In the genomic region with DNA sequence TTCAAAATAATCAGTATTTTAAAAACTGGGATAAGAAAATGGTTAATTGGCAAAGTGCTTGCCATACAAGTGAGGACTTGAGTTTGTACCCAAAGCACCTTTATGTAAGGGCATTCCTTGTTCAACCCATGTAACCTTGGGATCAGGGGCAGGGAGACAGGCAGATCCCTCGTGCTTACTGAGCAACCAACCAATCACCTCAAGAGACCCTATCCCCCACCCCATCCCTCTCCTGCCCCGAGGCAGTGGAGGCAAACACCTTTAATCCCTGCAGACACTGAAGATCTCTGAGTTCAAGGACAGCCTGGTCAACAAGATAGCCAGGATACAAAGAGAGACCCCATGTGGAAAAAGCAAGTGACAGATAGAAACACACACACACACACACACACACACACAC, we compare ENCODE assay signal across 8 mouse cellular contexts. TPM values are rescaled to one million over a fixed set of nuclear protein-coding genes. Genes with fewer than 3 reads are reported as not detected.
A peak's percentile ranks its signal among the peaks of the same experiment; 100 is the strongest.
DNase-seq lines count a peak whose midpoint lies in the region; ATAC-seq and TF ChIP-seq lines count a peak whose summit lies in the region.

No protein-coding gene starts in this region.

- no peak for DNase-seq in heart, postnatal 10 days
- no peak for DNase-seq in hindbrain, postnatal 0 days (ENCODE audit: low spot score)
- DNase-seq in left cerebral cortex, postnatal 25 days (ENCODE audit: low spot score in 2 of 2): no peak
- DNase-seq in urinary bladder, postnatal 4 days (ENCODE audit: low spot score in 2 of 2): no peak

- H3K36me3 ChIP-seq in heart, embryonic 15.5 days: peaks cover 16% of the 10 kb centered on the region
- H3K36me3 ChIP-seq in hindbrain, postnatal 0 days (ENCODE audit: insufficient read depth, low read length): no peaks in the 10 kb centered on the region
- H3K36me3 ChIP-seq in midbrain, embryonic 13.5 days: peaks cover 18% of the 10 kb centered on the region

- H3K27me3 ChIP-seq in heart, embryonic 15.5 days: no peaks in the 10 kb centered on the region
- H3K27me3 ChIP-seq in hindbrain, postnatal 0 days (ENCODE audit: insufficient read depth, low read length): no peaks in the 10 kb centered on the region
- no peaks in the 10 kb centered on the region for H3K27me3 ChIP-seq in midbrain, embryonic 13.5 days

- no peak overlapping the region for H3K27ac ChIP-seq in heart, embryonic 15.5 days
- H3K27ac ChIP-seq in brown adipose tissue, adult 24 weeks (replicated peaks; ENCODE audit: low read depth, low read length): no peak overlapping the region
- H3K27ac ChIP-seq in hindbrain, postnatal 0 days: no peak overlapping the region
- H3K27ac ChIP-seq in midbrain, embryonic 13.5 days: no peak overlapping the region

- no peak overlapping the region for H3K9ac ChIP-seq in heart, embryonic 15.5 days
- H3K9ac ChIP-seq in hindbrain, postnatal 0 days (replicated peaks; ENCODE audit: low read length): no peak overlapping the region
- no peak overlapping the region for H3K9ac ChIP-seq in midbrain, embryonic 13.5 days (replicated peaks)

- ATAC-seq in heart, embryonic 15.5 days (replicated peaks; ENCODE audit: insufficient number of reproducible peaks, insufficient read depth, low FRiP score, low read depth): no peak
- no peak for ATAC-seq in hindbrain, postnatal 0 days
- no peak for ATAC-seq in midbrain, embryonic 13.5 days
- ATAC-seq in activated CD4-positive, CD25-positive, alpha-beta regulatory T cell, adult 4 months: no peak

- 0 out of 2 replicates have a peak, but pooled peaks cover 5% of the 10 kb centered on the region for H3K9me3 ChIP-seq in heart, embryonic 15.5 days (replicated peaks)
- 0 out of 2 replicates have a peak, but pooled peaks cover 2% of the 10 kb centered on the region for H3K9me3 ChIP-seq in hindbrain, postnatal 0 days (ENCODE audit: low read length)
- H3K9me3 ChIP-seq in midbrain, embryonic 13.5 days: peaks cover 14% of the 10 kb centered on the region; the same call in 1 of the 2 replicates

- H3K4me1 ChIP-seq in heart, embryonic 15.5 days (replicated peaks): peaks cover 18% of the 10 kb centered on the region
- H3K4me1 ChIP-seq in brown adipose tissue, adult 24 weeks (ENCODE audit: control insufficient read depth, insufficient read depth, insufficient read length, low read length): no peaks in the 10 kb centered on the region
- 0 out of 2 replicates have a peak, but pooled peaks cover 5% of the 10 kb centered on the region for H3K4me1 ChIP-seq in hindbrain, postnatal 0 days (ENCODE audit: insufficient read depth, low read length)
- peaks cover 17% of the 10 kb centered on the region for H3K4me1 ChIP-seq in midbrain, embryonic 13.5 days (replicated peaks)

- intact Hi-C loops in heart, postnatal 10 days (cut with DNase I): no loop called here
- intact Hi-C loops in left cerebral cortex, postnatal 25 days (cut with DNase I): no loop called here

- peak overlapping the region; percentile 80; the same call in 1 of the 2 replicates for H3K4me3 ChIP-seq in heart, embryonic 15.5 days
- peak overlapping the region; percentile 18; the same call in 1 of the 2 replicates for H3K4me3 ChIP-seq in brown adipose tissue, adult 24 weeks (ENCODE audit: insufficient read depth, low read depth, low read length)
- H3K4me3 ChIP-seq in hindbrain, postnatal 0 days (ENCODE audit: low read length): no peak overlapping the region
- peak overlapping the region; percentile 73; the same call in 1 of the 2 replicates for H3K4me3 ChIP-seq in midbrain, embryonic 13.5 days (replicated peaks)

- peak overlapping the region; percentile 91; the same call in 1 of the 2 replicates for H3K4me2 ChIP-seq in heart, embryonic 15.5 days
- peak overlapping the region; percentile 77 for H3K4me2 ChIP-seq in hindbrain, postnatal 0 days (ENCODE audit: low read depth, low read length)
- H3K4me2 ChIP-seq in midbrain, embryonic 13.5 days (replicated peaks): peak overlapping the region; percentile 93

- TF ChIP-seq CTCF in hindbrain, postnatal 0 days (IDR thresholded peaks at IDR 0.05; ENCODE audit: low read depth): no peak

- 55% methylated on average over 2 of the region's 2 CpGs for WGBS in heart, embryonic 15.5 days
- WGBS in hindbrain, postnatal 0 days: 71% methylated on average over 2 of the region's 2 CpGs
- 45% methylated on average over 2 of the region's 2 CpGs for WGBS in midbrain, embryonic 13.5 days

RNA-seq across cellular contexts. Expression of gene L2hgdh, which starts 1.3 kb away (rescaled TPM):
- 15.4 and 16.4 TPM in 2 replicates for polyA plus RNA-seq in heart, embryonic 15.5 days (2015; fragmentation: Nextera tagmentation; extraction: Ambion mirVana)
- total RNA-seq in heart, postnatal 10 days (2021): 10 to 100 TPM; 25.6 to 31.4 TPM
- 17.0 and 17.7 TPM in 2 replicates for polyA plus RNA-seq in brown adipose tissue, adult 24 weeks (2012; ENCODE audit: insufficient read depth, insufficient read length, missing spikeins)
- 10.5 and 12.2 TPM in 2 replicates for total RNA-seq in hindbrain, postnatal 0 days (2014; rRNA removed)
- polyA plus RNA-seq in hindbrain, postnatal 0 days (2015; fragmentation: Nextera tagmentation; extraction: Ambion mirVana): 10.2 and 11.0 TPM in 2 replicates
- 9.7 and 10.7 TPM in 2 replicates for polyA plus RNA-seq in midbrain, embryonic 13.5 days (2015; fragmentation: Nextera tagmentation; extraction: Ambion mirVana)
- total RNA-seq in left cerebral cortex, postnatal 25 days (2021): 10 to 100 TPM; 19.4 to 19.6 TPM
- 1 to 10 TPM; 2.4 to 3.7 TPM for polyA plus RNA-seq in activated CD4-positive, CD25-positive, alpha-beta regulatory T cell, adult 4 months (2017; shearing (Covaris generic))

RNA-seq across cellular contexts. Expression of gene Atp5s, which starts 1.4 kb away (rescaled TPM):
- 27.9 and 28.8 TPM in 2 replicates for polyA plus RNA-seq in heart, embryonic 15.5 days (2015; fragmentation: Nextera tagmentation; extraction: Ambion mirVana)
- total RNA-seq in heart, postnatal 10 days (2021): 10 to 100 TPM; 18.7 to 21.3 TPM
- 27.5 and 41.6 TPM in 2 replicates for polyA plus RNA-seq in brown adipose tissue, adult 24 weeks (2012; ENCODE audit: insufficient read depth, insufficient read length, missing spikeins)
- total RNA-seq in hindbrain, postnatal 0 days (2014; rRNA removed): 24.5 and 33.5 TPM in 2 replicates
- 34.3 and 38.9 TPM in 2 replicates for polyA plus RNA-seq in hindbrain, postnatal 0 days (2015; fragmentation: Nextera tagmentation; extraction: Ambion mirVana)
- 24.9 and 25.2 TPM in 2 replicates for polyA plus RNA-seq in midbrain, embryonic 13.5 days (2015; fragmentation: Nextera tagmentation; extraction: Ambion mirVana)
- total RNA-seq in left cerebral cortex, postnatal 25 days (2021): 10 to 100 TPM; 28.0 to 35.9 TPM
- polyA plus RNA-seq in activated CD4-positive, CD25-positive, alpha-beta regulatory T cell, adult 4 months (2017; shearing (Covaris generic)): 10 to 100 TPM in 1 of 2 experiments, 1 to 10 TPM in 1; 9.2 to 14.0 TPM

RNA-seq across cellular contexts. Expression of gene Sos2, which starts 41.7 kb away (rescaled TPM):
- polyA plus RNA-seq in heart, embryonic 15.5 days (2015; fragmentation: Nextera tagmentation; extraction: Ambion mirVana): 6.7 and 7.4 TPM in 2 replicates
- total RNA-seq in heart, postnatal 10 days (2021): 10 to 100 TPM; 33.9 to 34.7 TPM
- polyA plus RNA-seq in brown adipose tissue, adult 24 weeks (2012; ENCODE audit: insufficient read depth, insufficient read length, missing spikeins): 28.8 and 29.5 TPM in 2 replicates
- 27.3 and 35.0 TPM in 2 replicates for total RNA-seq in hindbrain, postnatal 0 days (2014; rRNA removed)
- polyA plus RNA-seq in hindbrain, postnatal 0 days (2015; fragmentation: Nextera tagmentation; extraction: Ambion mirVana): 7.6 and 9.2 TPM in 2 replicates
- 12.4 and 13.1 TPM in 2 replicates for polyA plus RNA-seq in midbrain, embryonic 13.5 days (2015; fragmentation: Nextera tagmentation; extraction: Ambion mirVana)
- total RNA-seq in left cerebral cortex, postnatal 25 days (2021): 10 to 100 TPM; 30.7 to 34.9 TPM
- 10 to 100 TPM; 10.0 to 13.7 TPM for polyA plus RNA-seq in activated CD4-positive, CD25-positive, alpha-beta regulatory T cell, adult 4 months (2017; shearing (Covaris generic))
